Mouse (Mus musculus) liver, embryonic 15.5 days (tissue): ENCODE measurements around the gene Fn3krp. TPM values are rescaled to one million over a fixed set of nuclear protein-coding genes. Genes with fewer than 3 reads are reported as not detected.

Experiments
- ATAC-seq: fragments of 200-750 bp; cut with Nextera tagmentation; 2 replicates; pipeline ENCODE4 v1.8.0; 2017; ENCODE audit warnings: moderate number of reproducible peaks, mild to moderate bottlenecking, moderate library complexity; ENCODE audit not compliant: insufficient read depth
- H3K27ac ChIP-seq: fragments of 300-500 bp; sonication (generic); replicated peaks from 2 replicates; pipeline ENCODE4 v1.5.1; 2015; ENCODE audit warnings: mild to moderate bottlenecking, inconsistent platforms
- H3K27me3 ChIP-seq: fragments of 300-500 bp; sonication (generic); 2 replicates; pipeline ENCODE4 v1.6.1; 2015; ENCODE audit warnings: mild to moderate bottlenecking, inconsistent platforms
- H3K36me3 ChIP-seq: fragments of 300-500 bp; sonication (generic); replicated peaks from 2 replicates; pipeline ENCODE4 v1.6.1; 2015; ENCODE audit warnings: moderate library complexity, mild to moderate bottlenecking, inconsistent platforms
- H3K4me1 ChIP-seq: fragments of 300-500 bp; sonication (generic); replicated peaks from 2 replicates; pipeline ENCODE4 v1.6.1; 2015; ENCODE audit warnings: inconsistent platforms
- H3K4me2 ChIP-seq: fragments of 300-500 bp; sonication (generic); 2 replicates; pipeline ENCODE4 v1.6.1; 2015; ENCODE audit warnings: moderate library complexity, mild to moderate bottlenecking, inconsistent platforms
- H3K4me3 ChIP-seq: fragments of 300-500 bp; sonication (generic); replicated peaks from 2 replicates; pipeline ENCODE4 v1.5.1; 2015; ENCODE audit warnings: mild to moderate bottlenecking, inconsistent platforms
- H3K9ac ChIP-seq: fragments of 300-500 bp; sonication (generic); 2 replicates; pipeline ENCODE4 v1.6.1; 2015; ENCODE audit warnings: moderate library complexity, mild to moderate bottlenecking, inconsistent platforms
- H3K9me3 ChIP-seq: fragments of 300-500 bp; sonication (generic); replicated peaks from 2 replicates; pipeline ENCODE4 v1.6.1; 2016; ENCODE audit warnings: inconsistent platforms
- WGBS: fragments of 180-500 bp; shearing (Covaris S2); methylation state at CpG from one replicate; pipeline ENCODE4 v1.1.7; 2015; ENCODE audit warnings: mixed read lengths; ENCODE audit not compliant: insufficient replicate concordance; 5-methylcytosine and 5-hydroxymethylcytosine counted together
- polyA plus RNA-seq: library from polyadenylated mRNA; unstranded; fragments of >200 nt; fragmentation: Nextera tagmentation; extraction: Ambion mirVana; gene quantifications from 2 replicates; pipeline ENCODE4 v1.2.1, GENCODE M21; 2015

Gene Fn3krp
- polyA plus RNA-seq, 1 experiment from 2014 or later, result 27.3 TPM

- Histone ChIP-seq H3K36me3 (peaks cover 68% of the 10 kb centered on the region), H3K9ac (no peak overlapping the region), H3K9me3 (no peaks in the 10 kb centered on the region), H3K4me2 (no peak overlapping the region), H3K27me3 (peaks cover 22% of the 10 kb centered on the region; the same call in 1 of the 2 replicates), H3K4me3 (no peak overlapping the region), H3K27ac (0 out of 2 replicates have a peak overlapping the region, but pooled peaks have one; percentile 6), H3K4me1 (peaks cover 43% of the 10 kb centered on the region)
- WGBS, result 64% methylated on average over 2 of the region's 2 CpGs
- ATAC-seq, result no peak
Measured at GRCm38 (mm10) chr11:121442076-121442475, 20.9 kb downstream of the Fn3krp start.

- peak overlapping the region; percentile 64 for H3K9ac ChIP-seq
- H3K4me1 ChIP-seq, result peaks cover 52% of the 10 kb centered on the region
- H3K27ac ChIP-seq, result peak overlapping the region; percentile 95
- no peaks in the 10 kb centered on the region for H3K9me3 ChIP-seq
- peak overlapping the region; percentile 90 for H3K4me2 ChIP-seq
- H3K27me3 ChIP-seq, result peaks cover 4% of the 10 kb centered on the region; the same call in 1 of the 2 replicates
- ATAC-seq, result no peak; the same call in 1 of the 2 replicates
- 26% methylated on average over 9 of the region's 9 CpGs for WGBS
- peaks cover 54% of the 10 kb centered on the region for H3K36me3 ChIP-seq
- H3K4me3 ChIP-seq, result peak overlapping the region; percentile 92
Measured at GRCm38 (mm10) chr11:121451216-121451726, 30.1 kb downstream of the Fn3krp start.

GRCm38 (mm10) chr11:121451753-121452635 is 30.8 kb downstream of the Fn3krp start, which contains the start of gene Tbcd:
Tbcd (plus strand) TSS chr11:121451949.
- no peaks in the 10 kb centered on the region for H3K9me3 ChIP-seq
- H3K27ac ChIP-seq, result peak within 1 kb of the TSS; percentile 95
- WGBS, result under 1% methylated on average over 58 of the region's 58 CpGs
- peak within 1 kb of the TSS; percentile 90 for H3K4me2 ChIP-seq
- H3K9ac ChIP-seq, result peak within 1 kb of the TSS; percentile 64
- peaks cover 60% of the 10 kb centered on the region for H3K36me3 ChIP-seq
- H3K4me3 ChIP-seq, result peak within 1 kb of the TSS; percentile 92
- H3K4me1 ChIP-seq, result peaks cover 48% of the 10 kb centered on the region
- no peaks in the 10 kb centered on the region for H3K27me3 ChIP-seq
- peak; percentile 93 for ATAC-seq

- H3K9me3 ChIP-seq, result no peaks in the 10 kb centered on the region
- peaks cover 11% of the 10 kb centered on the region for H3K4me1 ChIP-seq
- no peak overlapping the region for H3K27ac ChIP-seq
- 86% methylated on average over 3 of the region's 3 CpGs for WGBS
- no peak overlapping the region for H3K9ac ChIP-seq
- H3K4me2 ChIP-seq, result no peak overlapping the region
- H3K27me3 ChIP-seq, result no peaks in the 10 kb centered on the region
- H3K4me3 ChIP-seq, result no peak overlapping the region
- H3K36me3 ChIP-seq, result peaks cover 84% of the 10 kb centered on the region
- no peak for ATAC-seq
Measured at GRCm38 (mm10) chr11:121457874-121458273, 36.7 kb downstream of the Fn3krp start.

GRCm38 (mm10) chr11:121467408-121467807 is 46.2 kb downstream of the Fn3krp start:
- no peak for ATAC-seq
- Histone ChIP-seq H3K9me3 (no peaks in the 10 kb centered on the region), H3K27ac (no peak overlapping the region), H3K4me3 (no peak overlapping the region), H3K4me1 (no peaks in the 10 kb centered on the region), H3K9ac (no peak overlapping the region), H3K4me2 (no peak overlapping the region), H3K36me3 (peaks cover 68% of the 10 kb centered on the region), H3K27me3 (no peaks in the 10 kb centered on the region)
- 82% methylated on average over 6 of the region's 6 CpGs for WGBS

GRCm38 (mm10) chr11:121474831-121475230 is 53.6 kb downstream of the Fn3krp start:
- 53% methylated on average over 3 of the region's 3 CpGs for WGBS
- ATAC-seq, result no peak
- H3K36me3 ChIP-seq, result peaks cover 64% of the 10 kb centered on the region
- no peak overlapping the region for H3K9ac ChIP-seq
- H3K4me1 ChIP-seq, result 0 out of 2 replicates have a peak, but pooled peaks cover 8% of the 10 kb centered on the region
- no peak overlapping the region for H3K27ac ChIP-seq
- H3K4me2 ChIP-seq, result no peak overlapping the region
- H3K9me3 ChIP-seq, result no peaks in the 10 kb centered on the region
- no peak overlapping the region for H3K4me3 ChIP-seq
- no peaks in the 10 kb centered on the region for H3K27me3 ChIP-seq

GRCm38 (mm10) chr11:121475699-121476415 is 54.7 kb downstream of the Fn3krp start:
- Histone ChIP-seq H3K4me3 (no peak overlapping the region), H3K36me3 (peaks cover 64% of the 10 kb centered on the region), H3K9ac (no peak overlapping the region), H3K27me3 (no peaks in the 10 kb centered on the region), H3K9me3 (no peaks in the 10 kb centered on the region), H3K4me1 (0 out of 2 replicates have a peak, but pooled peaks cover 10% of the 10 kb centered on the region), H3K4me2 (no peak overlapping the region), H3K27ac (0 out of 2 replicates have a peak overlapping the region, but pooled peaks have one; percentile 9)
- ATAC-seq, result no peak
- 20% methylated on average over 9 of the region's 9 CpGs for WGBS

GRCm38 (mm10) chr11:121479476-121480203 is 58.4 kb downstream of the Fn3krp start:
- H3K4me3 ChIP-seq, result no peak overlapping the region
- H3K4me1 ChIP-seq, result 0 out of 2 replicates have a peak, but pooled peaks cover 16% of the 10 kb centered on the region
- no peak overlapping the region for H3K27ac ChIP-seq
- no peaks in the 10 kb centered on the region for H3K27me3 ChIP-seq
- H3K9ac ChIP-seq, result no peak overlapping the region
- no peak overlapping the region for H3K4me2 ChIP-seq
- 76% methylated on average over 15 of the region's 15 CpGs for WGBS
- no peaks in the 10 kb centered on the region for H3K9me3 ChIP-seq
- no peak for ATAC-seq
- H3K36me3 ChIP-seq, result peaks cover 66% of the 10 kb centered on the region
